Mouse (Mus musculus) thymus, adult 2 months (tissue): Measurements from ENCODE around the gene Syn2.

ENCODE experiments used
- CTCF ChIP-seq: fragments of 200-500 bp; IDR thresholded peaks from 2 replicates; pipeline ENCODE4 v1.5.1; 2012; ENCODE audit warnings: mild to moderate bottlenecking, control low read depth, low read length, moderate library complexity, borderline replicate concordance; ENCODE audit not compliant: control insufficient read depth, poor library complexity, insufficient read depth; ENCODE audit errors: extremely low read depth
- POLR2A ChIP-seq: fragments of 200-500 bp; IDR thresholded peaks from 2 replicates; pipeline ENCODE4 v1.6.1; 2012; ENCODE audit warnings: mild to moderate bottlenecking, low read length, control low read depth, moderate library complexity; ENCODE audit not compliant: control insufficient read depth, poor library complexity, insufficient read depth; ENCODE audit errors: extremely low read depth

- TF ChIP-seq CTCF = no peak
- no peak for TF ChIP-seq POLR2A
Observed at GRCm38 (mm10) chr6:115269561-115269960, 134.9 kb downstream of the Syn2 start.
